Mouse (Mus musculus): ENCODE measurements at regions not wholly inside any gene's neighbourhood (a gene's known extent, or its start where the extent isn't known, plus 50 kb on each side); places are given as distances from the start of the nearest gene placed in this dataset.

DNA sequence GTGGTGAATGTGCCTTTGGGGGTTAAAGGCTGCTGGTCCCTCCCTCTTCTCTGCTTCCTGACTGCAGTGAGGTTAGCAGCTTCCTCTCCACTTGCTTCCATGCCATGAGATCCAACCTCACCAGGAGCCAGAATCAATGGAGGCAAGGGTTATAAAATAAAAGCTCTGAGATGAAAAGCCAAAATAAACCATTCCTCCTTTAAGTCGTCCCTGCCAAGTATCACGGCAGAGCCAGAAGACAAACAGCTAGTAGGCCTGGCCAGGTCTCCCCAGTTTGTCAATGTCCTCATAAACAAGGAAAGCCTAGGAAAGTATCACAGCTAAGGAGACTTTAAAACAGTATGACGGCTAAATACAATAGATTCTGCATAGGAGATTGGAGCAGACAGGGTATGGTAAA is 401.5 kb upstream of the Rgma start:
- no peak for TF ChIP-seq CTCF (conservative IDR thresholded peaks at IDR 0.05; ENCODE audit: insufficient read depth, insufficient read length, low read depth, low read length)
- no peak for TF ChIP-seq POLR2A (IDR thresholded peaks at IDR 0.05; ENCODE audit: low read depth, low read length)

Measured in kidney, adult 2 months (tissue).